Mouse (Mus musculus) testis, adult 2 months (tissue): ENCODE data around the gene Rmi2.
A peak's percentile ranks its signal among the peaks of the same experiment; 100 is the strongest.

Source experiments
- CTCF ChIP-seq: fragments of 200-500 bp; IDR thresholded peaks from 2 replicates; pipeline ENCODE4 v1.5.1; 2012; ENCODE audit warnings: low read depth, mild to moderate bottlenecking, inconsistent platforms, low read length, moderate library complexity; ENCODE audit not compliant: control insufficient read depth, insufficient read depth, insufficient replicate concordance
- POLR2A ChIP-seq: fragments of 200-500 bp; IDR thresholded peaks from 2 replicates; pipeline ENCODE4 v1.6.1; 2012; ENCODE audit warnings: low read depth, mild to moderate bottlenecking, inconsistent platforms, low read length, moderate library complexity; ENCODE audit not compliant: control insufficient read depth

GRCm38 (mm10) chr16:10786782-10787547 is 47.9 kb upstream of the Rmi2 start:
- TF ChIP-seq CTCF (peak; percentile 16; the same call in 1 of the 2 replicates), POLR2A (peak; percentile 83)
